Mouse (Mus musculus): ENCODE data around the gene Nbeal2.

DNA sequence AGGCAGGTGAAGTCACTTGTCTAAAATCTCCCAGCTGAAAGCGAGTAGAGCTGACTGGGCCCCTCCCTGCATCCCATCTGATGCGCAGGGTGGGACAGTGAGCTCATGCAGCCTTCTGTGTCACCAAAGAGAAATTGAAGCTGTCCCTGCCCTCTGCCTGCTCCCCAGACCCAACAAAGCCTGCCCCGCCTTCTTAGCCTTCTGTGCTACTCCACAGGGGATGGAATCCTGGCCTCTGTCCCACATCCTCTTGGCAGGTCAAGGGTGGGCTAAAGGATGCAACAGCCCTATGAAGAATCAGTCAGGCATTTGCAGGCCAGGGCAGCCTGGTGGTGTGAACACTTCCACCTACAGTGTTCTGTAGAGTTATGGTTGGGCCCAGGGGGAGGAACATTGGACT, 43.5 kb upstream of the Nbeal2 start:
- TF ChIP-seq POLR2A (IDR thresholded peaks at IDR 0.05; ENCODE audit: low read depth, low read length), result no peak
- TF ChIP-seq CTCF (IDR thresholded peaks at IDR 0.05; ENCODE audit: borderline replicate concordance, insufficient read depth, low read length), result no peak

Data from embryonic fibroblast, embryonic 13.5 days (primary cell).